7 mouse cellular contexts compared by ENCODE assay signal in genomic region chr6:88841781-88842689, GRCm38 (mm10). TPM values are rescaled to one million over a fixed set of nuclear protein-coding genes. Genes with fewer than 3 reads are reported as not detected.
A peak's percentile ranks its signal among the peaks of the same experiment; 100 is the strongest.
DNase-seq lines count a peak whose midpoint lies in the region; ATAC-seq and TF ChIP-seq lines count a peak whose summit lies in the region.

Gene Abtb1, minus strand, starts transcription at chr6:88841984.

- intact Hi-C loops in left cerebral cortex, postnatal 4 days (cut with DNase I): no loop called here

- TF ChIP-seq CTCF in intestine, postnatal 0 days (IDR thresholded peaks at IDR 0.05; ENCODE audit: low read depth): peak; percentile 84
- TF ChIP-seq CTCF in small intestine, adult 2 months (IDR thresholded peaks at IDR 0.05; ENCODE audit: extremely low read depth, insufficient read length, insufficient replicate concordance, low read depth, low read length): peak; percentile 60; the same call in 1 of the 2 replicates

- H3K4me3 ChIP-seq in embryonic facial prominence, embryonic 10.5 days: peak within 1 kb of the TSS; percentile 88
- H3K4me3 ChIP-seq in intestine, postnatal 0 days (ENCODE audit: low read depth, low read length): peak within 1 kb of the TSS; percentile 93
- H3K4me3 ChIP-seq in midbrain, embryonic 12.5 days: peak within 1 kb of the TSS; percentile 81
- H3K4me3 ChIP-seq in small intestine, adult 2 months (ENCODE audit: low read depth, low read length): peak within 1 kb of the TSS; percentile 76

- H3K27ac ChIP-seq in embryonic facial prominence, embryonic 10.5 days (replicated peaks): peak within 1 kb of the TSS; percentile 90
- H3K27ac ChIP-seq in intestine, postnatal 0 days (ENCODE audit: low read depth, low read length): peak within 1 kb of the TSS; percentile 87
- H3K27ac ChIP-seq in midbrain, embryonic 12.5 days (replicated peaks): peak within 1 kb of the TSS; percentile 82
- peak within 1 kb of the TSS; percentile 55 for H3K27ac ChIP-seq in small intestine, adult 2 months (ENCODE audit: insufficient read depth, low read depth, low read length)

- H3K36me3 ChIP-seq in embryonic facial prominence, embryonic 10.5 days (replicated peaks): peaks cover 40% of the 10 kb centered on the region
- H3K36me3 ChIP-seq in intestine, postnatal 0 days (ENCODE audit: control insufficient read depth, insufficient read depth): peaks cover 25% of the 10 kb centered on the region
- peaks cover 46% of the 10 kb centered on the region for H3K36me3 ChIP-seq in midbrain, embryonic 12.5 days
- peaks cover 21% of the 10 kb centered on the region for H3K36me3 ChIP-seq in small intestine, adult 2 months (ENCODE audit: control insufficient read depth, insufficient read depth, low read length)

- peak within 1 kb of the TSS; percentile 78 for H3K4me2 ChIP-seq in intestine, postnatal 0 days (replicated peaks; ENCODE audit: low read depth)
- peak within 1 kb of the TSS; percentile 91 for H3K4me2 ChIP-seq in midbrain, embryonic 12.5 days (replicated peaks)

- H3K27me3 ChIP-seq in embryonic facial prominence, embryonic 10.5 days (replicated peaks; ENCODE audit: low read depth, poor library complexity, severe bottlenecking): no peaks in the 10 kb centered on the region
- H3K27me3 ChIP-seq in intestine, postnatal 0 days (replicated peaks; ENCODE audit: control insufficient read depth, insufficient read depth, low read length): no peaks in the 10 kb centered on the region
- H3K27me3 ChIP-seq in midbrain, embryonic 12.5 days: 0 out of 2 replicates have a peak, but pooled peaks cover 6% of the 10 kb centered on the region
- H3K27me3 ChIP-seq in small intestine, adult 2 months (ENCODE audit: control insufficient read depth, insufficient read depth, low read length): no peaks in the 10 kb centered on the region

- H3K9me3 ChIP-seq in embryonic facial prominence, embryonic 10.5 days: no peaks in the 10 kb centered on the region
- no peaks in the 10 kb centered on the region for H3K9me3 ChIP-seq in intestine, postnatal 0 days (ENCODE audit: control insufficient read depth)
- H3K9me3 ChIP-seq in midbrain, embryonic 12.5 days: no peaks in the 10 kb centered on the region

- under 1% methylated on average over 72 of the region's 72 CpGs for WGBS in embryonic facial prominence, embryonic 10.5 days
- WGBS in intestine, postnatal 0 days: under 1% methylated on average over 67 of the region's 72 CpGs
- under 1% methylated on average over 71 of the region's 72 CpGs for WGBS in midbrain, embryonic 12.5 days
- under 1% methylated on average over 72 of the region's 72 CpGs for WGBS in small intestine, adult 2 months

- H3K9ac ChIP-seq in intestine, postnatal 0 days (ENCODE audit: low read depth, low read length): peak within 1 kb of the TSS; percentile 76
- peak within 1 kb of the TSS; percentile 80 for H3K9ac ChIP-seq in midbrain, embryonic 12.5 days (replicated peaks)

- peak; percentile 99 for DNase-seq in adrenal gland, postnatal 10 days
- peak; percentile 98 for DNase-seq in embryonic facial prominence, embryonic 10.5 days (ENCODE audit: low spot score)
- peak; percentile 98 for DNase-seq in gonadal fat pad, adult 2 months (ENCODE audit: low read depth)
- DNase-seq in left cerebral cortex, postnatal 4 days: peak; percentile 99

- ATAC-seq in intestine, postnatal 0 days: peak; percentile 94
- ATAC-seq in midbrain, embryonic 12.5 days (ENCODE audit: low FRiP score, low read depth): peak; percentile 95

- TF ChIP-seq POLR2A in small intestine, adult 2 months (IDR thresholded peaks at IDR 0.05; ENCODE audit: low read depth, low read length): peak; percentile 62

- H3K4me1 ChIP-seq in embryonic facial prominence, embryonic 10.5 days: peaks cover 29% of the 10 kb centered on the region
- peaks cover 6% of the 10 kb centered on the region; the same call in 1 of the 2 replicates for H3K4me1 ChIP-seq in intestine, postnatal 0 days (replicated peaks; ENCODE audit: control insufficient read depth, insufficient read depth, low read length)
- peaks cover 19% of the 10 kb centered on the region for H3K4me1 ChIP-seq in midbrain, embryonic 12.5 days
- peaks cover 5% of the 10 kb centered on the region for H3K4me1 ChIP-seq in small intestine, adult 2 months (ENCODE audit: control insufficient read depth, insufficient read depth, insufficient read length, low read length)

RNA-seq across cellular contexts. Expression of gene Abtb1, which starts in this region (rescaled TPM):
- total RNA-seq in adrenal gland, postnatal 10 days (2021): 10 to 100 TPM; 21.9 to 30.5 TPM
- polyA plus RNA-seq in embryonic facial prominence, embryonic 10.5 days (2016; fragmentation: Nextera tagmentation; extraction: Ambion mirVana): 25.2 and 26.4 TPM in 2 replicates
- polyA plus RNA-seq in gonadal fat pad, adult 2 months (2012; rRNA removed): 52.3 and 69.0 TPM in 2 replicates
- 22.7 and 23.9 TPM in 2 replicates for polyA plus RNA-seq in intestine, postnatal 0 days (2015; fragmentation: Nextera tagmentation; extraction: Ambion mirVana)
- 10 to 100 TPM; 23.2 to 25.3 TPM for total RNA-seq in left cerebral cortex, postnatal 4 days (2021)
- 27.7 and 30.0 TPM in 2 replicates for polyA plus RNA-seq in midbrain, embryonic 12.5 days (2016; fragmentation: Nextera tagmentation; extraction: Ambion mirVana)
- polyA plus RNA-seq in small intestine, adult 2 months (2012; rRNA removed): 25.8 and 68.7 TPM in 2 replicates

Comparison
In these comparisons a context has a peak if more than half of its experiments do, and no peak if none do; other contexts are left out.
1. Peak in every context shown above with its lines: DNase-seq, ATAC-seq, H3K4me3 ChIP-seq and H3K27ac ChIP-seq.